Mouse (Mus musculus): Measurements from ENCODE around the gene Cldn34d.

The Cldn34d gene

GRCm38 (mm10) chrX:76602824-76603223, at the start of gene Cldn34d:
Gene Cldn34d, minus strand, starts transcription at chrX:76602924.
- DNase-seq (ENCODE audit: low read depth) = no peak

GRCm38 (mm10) chrX:76598459-76599206, 4.1 kb downstream of the Cldn34d start:
- DNase-seq (ENCODE audit: low read depth) = peak; percentile 70
